Mouse (Mus musculus) ES-CJ7 (cell line): ENCODE measurements at regions not wholly inside any gene's neighbourhood (a gene's known extent, or its start where the extent isn't known, plus 50 kb on each side); places are given as distances from the start of the nearest gene placed in this dataset.

ENCODE experiments used
- DNase-seq: peaks from one replicate; pipeline ENCODE4 v3.0.0; 2011; ENCODE audit warnings: low read depth, low spot score

DNA sequence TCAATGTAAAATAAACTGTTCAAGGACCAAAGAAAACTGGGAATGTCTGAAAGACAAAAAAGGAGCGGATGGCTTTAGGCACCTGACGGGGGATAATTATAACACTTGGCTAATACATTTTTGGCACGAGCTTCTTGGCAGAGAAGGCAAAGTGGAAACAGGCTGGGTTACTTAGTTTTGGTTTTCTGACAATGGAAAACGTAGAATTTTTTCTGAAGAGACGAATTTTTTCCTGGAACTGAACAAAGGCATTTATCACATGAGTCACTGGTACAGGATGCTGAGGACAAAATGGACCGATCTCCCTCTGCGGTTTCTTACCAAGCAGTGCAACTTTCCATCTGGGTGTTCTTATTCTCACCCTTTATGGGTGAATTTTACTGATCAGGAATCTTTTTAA lies 143.2 kb upstream of the Slit3 start:
- DNase-seq, result no peak

DNA sequence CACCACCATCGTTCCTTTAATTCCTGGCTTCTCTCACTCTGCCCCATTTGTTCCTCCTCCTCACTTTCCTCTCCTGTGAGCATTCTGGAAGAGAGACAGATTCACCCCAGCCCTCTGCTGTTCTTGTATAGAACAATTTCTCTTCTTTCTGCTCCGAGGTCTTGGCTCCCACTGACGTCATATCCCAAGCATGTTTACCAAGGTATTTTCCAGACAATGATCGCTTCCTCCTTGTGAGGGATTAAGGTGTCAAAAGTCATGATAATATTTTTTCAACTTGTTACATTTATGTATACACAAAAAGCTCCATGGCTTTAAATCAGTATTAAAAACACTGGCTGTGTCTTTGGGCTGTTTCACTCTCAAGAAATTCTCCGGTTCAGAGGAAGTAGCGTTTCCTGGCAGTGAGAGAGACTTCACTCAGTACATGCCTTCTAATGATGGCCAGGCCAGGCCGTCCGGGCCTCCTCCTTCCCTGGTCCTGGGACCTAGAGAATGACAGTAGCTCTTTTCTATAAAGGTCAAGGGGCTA lies 142.4 kb upstream of the Spdl1 start:
- no peak for DNase-seq

DNA sequence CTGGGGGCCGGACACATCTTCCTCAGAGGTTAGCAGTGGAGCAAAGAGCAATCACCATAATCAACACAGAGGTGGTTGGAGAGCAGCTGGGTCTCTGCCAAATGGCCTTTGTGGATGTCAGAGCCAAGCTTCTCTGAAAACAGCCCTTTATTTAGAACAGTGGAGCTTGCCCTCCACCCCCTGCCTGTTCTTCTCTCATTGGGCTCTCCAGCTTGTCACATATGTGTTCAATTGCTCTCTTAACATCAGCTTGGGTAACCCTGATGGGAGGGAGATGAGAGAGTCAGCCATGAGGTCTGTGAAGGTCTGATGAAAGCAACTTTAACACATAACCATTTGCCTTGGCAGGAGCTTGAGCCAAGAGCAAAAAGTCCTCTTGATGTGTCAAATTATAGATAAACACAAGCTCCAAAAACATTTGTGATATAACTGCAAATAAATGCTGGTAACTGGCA lies 140.1 kb upstream of the Spdl1 start:
- DNase-seq, result no peak

DNA sequence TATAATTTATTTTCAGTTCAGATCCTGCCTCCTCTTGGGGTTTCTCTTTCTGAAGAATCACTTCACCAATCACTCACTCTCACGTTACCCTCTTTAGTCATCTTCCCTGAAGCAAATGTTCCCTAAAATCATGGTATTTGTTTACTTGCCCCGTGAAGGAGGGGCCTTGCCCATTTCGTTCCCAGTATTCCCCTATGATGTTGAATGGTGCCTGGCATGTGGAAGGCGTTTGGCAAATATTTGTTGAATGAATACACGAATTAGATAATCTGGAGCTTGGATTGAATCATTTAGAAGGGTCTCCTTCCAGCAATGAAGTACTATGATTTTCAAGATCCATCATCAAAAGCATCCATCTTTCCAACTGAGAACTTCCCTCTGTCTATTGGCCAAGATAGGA lies 139.6 kb upstream of the Spdl1 start:
- no peak for DNase-seq

DNA sequence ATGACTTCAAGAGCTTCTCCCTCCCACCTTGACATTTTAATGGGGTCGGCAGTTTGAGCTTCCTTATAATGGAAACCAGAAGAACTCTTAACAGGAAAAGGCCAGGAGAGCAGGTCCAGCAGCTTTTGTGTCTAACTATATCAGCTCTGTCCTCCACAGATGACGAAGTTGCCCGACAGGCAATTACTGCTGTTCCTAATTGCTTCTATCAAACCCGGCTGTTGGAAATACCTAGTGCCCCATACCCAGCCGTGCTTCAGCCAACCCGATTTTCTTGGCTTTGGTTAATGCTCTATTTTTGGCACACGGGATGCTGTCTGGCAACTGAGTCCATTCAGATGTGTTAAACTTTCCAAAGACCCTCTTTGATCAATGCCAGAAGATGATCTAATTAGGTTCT lies 125.8 kb upstream of the Spdl1 start:
- DNase-seq, result no peak

DNA sequence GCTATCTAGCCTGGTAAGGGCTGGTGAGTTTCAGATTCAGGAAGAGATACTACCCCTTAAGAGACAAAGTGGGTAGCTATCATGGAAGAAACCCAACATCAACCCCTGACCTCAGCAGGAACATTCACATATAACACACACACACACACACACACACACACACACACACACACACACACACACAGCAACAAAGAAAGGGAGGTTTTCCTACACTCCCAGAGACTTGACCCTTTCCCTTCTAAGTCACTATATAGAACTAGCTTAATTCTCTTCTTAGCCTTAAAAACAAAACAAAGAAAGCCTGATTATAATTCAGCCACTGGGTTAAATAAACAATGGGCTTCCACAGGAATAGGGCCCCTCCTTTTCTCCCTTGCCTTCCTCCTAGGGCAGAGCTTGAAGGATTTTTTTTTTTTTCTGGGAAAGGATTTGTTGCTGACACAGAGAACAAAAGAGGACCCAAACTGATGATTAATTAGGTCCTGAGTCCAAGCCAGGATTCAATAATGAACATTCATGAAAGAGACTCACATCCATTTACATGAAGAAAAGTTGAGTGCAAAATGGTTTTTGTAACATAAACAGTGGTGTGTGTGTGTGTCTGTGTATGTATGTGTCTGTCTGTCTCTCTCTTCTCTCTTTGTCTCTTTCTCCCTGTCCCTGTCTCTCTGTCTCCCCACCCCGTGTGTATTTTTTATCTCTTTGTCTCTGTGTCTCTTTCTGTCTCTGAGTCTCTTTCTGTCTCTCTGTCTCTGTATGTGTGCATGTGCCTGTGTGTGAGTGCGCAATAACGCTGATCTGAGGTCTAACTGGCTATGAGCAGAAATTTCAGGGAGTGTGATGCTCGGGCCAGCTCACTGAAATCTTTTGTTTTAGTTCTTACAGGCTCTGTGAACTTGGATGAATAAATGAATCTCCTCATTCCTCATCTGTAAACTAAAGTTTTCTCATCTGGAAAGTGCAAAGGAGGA lies 108.3 kb upstream of the Spdl1 start:
- DNase-seq, result no peak

DNA sequence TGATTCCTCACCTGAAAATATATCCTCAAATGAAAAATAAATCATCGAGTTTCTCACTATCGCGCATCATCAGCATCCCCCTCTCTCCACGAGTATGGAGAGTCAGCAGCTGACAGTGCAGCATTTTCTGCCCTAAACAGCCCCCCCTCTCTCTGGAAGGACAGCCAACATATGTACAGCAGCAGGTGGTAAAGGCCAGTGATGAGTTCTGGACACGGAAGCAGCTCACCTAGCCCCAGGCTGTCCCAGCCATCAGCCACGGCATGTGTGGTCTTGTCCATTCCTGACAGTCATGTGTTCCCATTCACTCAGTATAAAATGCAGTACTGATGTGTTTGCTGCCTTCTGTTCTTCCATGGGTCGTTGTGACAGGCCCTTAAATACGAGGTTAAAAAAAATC lies 106.7 kb upstream of the Spdl1 start:
- no peak for DNase-seq

DNA sequence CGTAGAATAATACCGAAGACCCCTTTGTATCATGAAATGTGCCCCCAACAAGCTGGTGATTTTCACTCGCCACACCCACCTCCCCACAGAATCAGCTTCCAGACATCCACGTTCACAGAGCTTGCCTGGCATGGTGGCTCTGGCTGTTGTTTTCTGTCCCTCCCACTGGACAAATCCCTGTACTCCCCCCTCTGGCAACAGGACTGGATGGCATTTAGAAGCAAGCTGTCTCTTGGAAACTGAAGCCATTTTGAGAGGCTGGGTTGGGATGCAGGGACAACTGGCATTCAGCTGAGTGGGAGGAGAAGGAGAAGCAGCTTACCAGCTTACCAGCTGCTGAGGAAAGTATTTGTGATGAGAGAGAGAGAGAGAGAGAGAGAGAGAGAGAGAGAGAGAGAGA lies 105.6 kb upstream of the Spdl1 start:
- DNase-seq, result no peak

DNA sequence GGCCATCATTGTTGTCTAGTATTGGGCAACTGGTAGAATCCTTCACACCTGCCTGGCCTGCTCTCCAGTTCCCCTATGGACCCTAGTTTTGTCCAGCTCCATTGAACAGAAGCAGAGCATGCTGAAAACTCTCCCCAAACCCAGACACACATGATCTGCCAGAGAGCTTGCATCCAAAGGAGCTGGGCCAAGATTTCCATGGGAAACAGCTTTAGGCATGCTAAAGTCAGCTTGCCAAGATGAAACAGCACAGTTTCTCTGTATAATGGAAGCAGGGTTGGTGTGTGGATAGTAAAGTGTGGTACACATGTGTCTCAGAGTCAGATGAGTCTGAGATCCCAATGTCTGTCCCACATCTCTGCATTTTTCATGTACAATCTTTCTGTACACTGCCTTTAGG lies 98.8 kb upstream of the Spdl1 start:
- DNase-seq, result no peak

DNA sequence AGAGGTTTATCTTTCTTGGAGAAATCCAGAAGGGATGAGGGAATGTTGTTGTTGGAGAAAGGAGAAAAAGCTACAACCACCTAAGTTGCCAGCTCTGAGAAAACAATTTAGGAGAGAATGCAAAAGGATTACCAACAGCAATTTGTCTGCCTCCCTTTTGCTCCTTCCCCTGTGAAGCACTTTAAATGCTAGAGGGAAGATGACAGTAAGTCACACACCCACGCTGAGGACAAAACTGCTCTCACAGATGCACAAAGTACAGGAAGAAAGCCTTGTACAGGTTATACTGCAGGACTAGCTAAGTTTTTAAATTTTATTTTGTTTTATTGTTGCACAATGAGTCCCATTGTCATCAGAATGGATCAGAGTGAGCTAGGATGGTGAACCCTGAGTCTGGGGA lies 83.7 kb upstream of the Spdl1 start:
- no peak for DNase-seq

DNA sequence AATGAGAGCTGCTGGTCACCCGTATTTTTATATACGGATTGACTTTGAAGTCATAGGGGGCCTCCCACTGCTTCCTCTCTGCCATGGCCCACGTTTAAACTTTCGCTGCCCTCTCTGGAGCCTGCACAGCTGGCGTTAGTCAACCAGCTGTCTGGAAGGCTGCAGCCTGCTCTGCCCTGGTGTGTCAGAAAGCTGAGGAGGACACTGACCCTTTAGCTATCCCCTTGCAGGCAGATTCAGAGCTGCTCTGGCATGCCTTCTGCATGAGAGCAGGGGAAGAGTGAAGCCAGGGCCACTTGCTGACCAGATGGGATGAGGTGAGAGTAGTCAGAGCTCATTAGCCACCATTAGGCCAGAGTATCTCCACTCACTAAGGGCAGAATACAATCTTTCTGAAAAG lies 76.4 kb upstream of the Spdl1 start:
- DNase-seq, result no peak

DNA sequence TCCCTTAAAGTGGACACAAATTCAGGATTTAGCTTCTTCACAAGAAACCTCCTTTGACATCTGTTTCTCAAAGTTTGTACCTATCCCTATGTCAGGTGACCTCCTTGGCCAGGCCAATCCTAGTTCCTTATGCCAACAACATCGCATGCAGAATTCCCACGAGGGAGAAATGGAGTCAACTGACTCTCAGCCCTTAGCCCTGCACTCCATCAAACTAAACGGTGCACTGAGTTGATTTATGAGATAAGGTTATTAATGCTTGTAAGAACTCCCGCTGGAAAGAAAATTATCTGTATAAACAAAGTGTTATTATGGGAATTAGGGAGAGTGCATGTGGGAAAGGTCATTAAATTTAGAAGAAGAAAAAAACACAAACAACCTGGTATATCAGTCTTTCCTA lies 70.8 kb upstream of the Spdl1 start:
- DNase-seq, result no peak

DNA sequence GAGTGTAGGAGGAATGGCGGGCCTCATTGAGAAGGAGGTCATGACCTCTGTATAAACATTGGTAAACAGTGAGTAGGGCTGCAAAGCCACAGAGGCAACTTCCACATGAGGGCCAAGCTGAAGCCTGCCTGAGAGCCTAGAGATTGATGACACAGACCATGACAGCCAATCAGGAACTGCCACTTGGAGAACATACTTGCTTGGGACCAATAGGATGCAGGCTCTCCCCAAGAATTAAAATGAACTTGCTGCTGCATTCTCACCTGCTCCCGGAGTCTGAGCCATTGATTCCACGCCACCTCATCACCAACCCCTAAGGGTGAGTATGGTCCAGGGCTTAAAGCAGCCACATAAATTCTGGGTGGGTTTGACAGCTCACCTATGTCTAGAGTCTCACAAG lies 66.0 kb upstream of the Spdl1 start:
- peak; percentile 77 for DNase-seq

DNA sequence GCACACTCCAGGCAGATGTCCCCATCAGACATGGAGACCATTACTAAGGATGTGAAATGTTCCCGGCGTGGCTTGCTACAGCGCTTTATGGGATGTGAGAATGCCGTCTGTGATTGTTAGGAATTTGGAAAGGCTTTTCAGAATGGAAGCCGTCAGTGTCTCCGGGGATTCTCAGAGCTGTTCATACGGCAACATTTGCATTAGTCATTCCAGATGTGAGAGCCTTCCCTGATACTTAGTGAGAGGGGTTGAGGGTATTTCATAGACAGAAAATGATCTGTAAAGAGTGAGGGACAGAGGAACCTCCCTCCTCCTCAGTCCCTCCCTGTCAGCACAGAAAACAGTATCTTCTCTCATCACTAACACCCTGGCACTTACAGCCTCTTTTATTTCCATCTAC lies 62.2 kb upstream of the Spdl1 start:
- no peak for DNase-seq

DNA sequence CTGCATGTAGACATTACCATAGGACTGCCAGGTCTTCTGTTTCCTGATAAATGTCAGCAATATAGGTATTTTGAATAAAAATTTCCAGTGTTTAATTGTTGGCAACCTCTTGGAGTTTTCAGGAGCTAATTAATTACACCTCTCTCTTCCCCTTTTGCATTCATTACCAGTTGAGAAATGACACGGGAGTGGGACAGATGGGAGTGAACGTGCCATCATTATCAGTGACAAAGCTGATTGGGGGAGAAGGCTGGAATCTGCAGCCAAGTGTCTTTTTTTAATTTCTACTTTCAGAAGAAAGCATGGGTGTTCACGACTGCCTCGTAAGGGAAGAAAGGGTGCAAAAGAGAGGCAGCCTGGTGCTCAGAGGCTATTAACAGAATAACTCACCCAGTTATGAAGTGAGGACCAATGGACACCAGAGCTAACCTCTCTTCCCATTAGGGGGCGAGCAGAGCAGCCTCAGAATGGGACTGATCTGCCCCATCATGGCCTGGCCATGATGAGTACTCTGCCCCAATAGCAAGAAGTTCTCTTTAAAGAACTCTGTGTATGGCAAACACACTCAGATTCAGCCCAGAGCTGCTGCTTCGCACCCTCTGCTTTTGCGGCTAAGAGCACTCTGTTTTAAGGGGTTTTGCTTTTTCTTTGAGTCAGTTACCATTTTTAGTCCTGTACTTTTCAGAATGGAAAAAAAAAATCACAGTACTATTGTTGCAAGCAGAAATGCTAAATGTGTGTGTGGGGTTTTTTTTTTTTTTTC lies 55.1 kb upstream of the Spdl1 start:
- no peak for DNase-seq

DNA sequence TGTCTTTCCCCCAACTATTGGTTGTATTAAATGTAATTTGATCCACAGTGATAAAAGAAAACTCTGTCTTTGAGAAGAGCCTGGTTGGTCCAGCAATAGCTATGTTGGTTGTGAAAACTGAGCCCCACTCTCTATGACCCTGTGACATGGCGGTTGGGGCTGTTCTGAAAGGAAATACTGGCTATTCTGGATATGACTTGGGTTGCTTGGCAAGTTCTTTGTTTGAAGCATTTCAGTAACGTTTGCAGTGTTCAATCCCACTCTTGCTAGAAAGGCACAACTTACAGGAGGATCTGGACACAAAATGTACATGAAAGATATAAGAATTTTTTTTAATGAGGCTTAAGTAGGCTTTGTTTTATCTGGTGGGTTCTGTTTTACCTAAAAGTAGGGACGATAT lies 54.1 kb upstream of the Spdl1 start:
- DNase-seq, result no peak
